Mouse (Mus musculus): ENCODE measurements at regions not wholly inside any gene's neighbourhood (a gene's known extent, or its start where the extent isn't known, plus 50 kb on each side); places are given as distances from the start of the nearest gene placed in this dataset.

DNA sequence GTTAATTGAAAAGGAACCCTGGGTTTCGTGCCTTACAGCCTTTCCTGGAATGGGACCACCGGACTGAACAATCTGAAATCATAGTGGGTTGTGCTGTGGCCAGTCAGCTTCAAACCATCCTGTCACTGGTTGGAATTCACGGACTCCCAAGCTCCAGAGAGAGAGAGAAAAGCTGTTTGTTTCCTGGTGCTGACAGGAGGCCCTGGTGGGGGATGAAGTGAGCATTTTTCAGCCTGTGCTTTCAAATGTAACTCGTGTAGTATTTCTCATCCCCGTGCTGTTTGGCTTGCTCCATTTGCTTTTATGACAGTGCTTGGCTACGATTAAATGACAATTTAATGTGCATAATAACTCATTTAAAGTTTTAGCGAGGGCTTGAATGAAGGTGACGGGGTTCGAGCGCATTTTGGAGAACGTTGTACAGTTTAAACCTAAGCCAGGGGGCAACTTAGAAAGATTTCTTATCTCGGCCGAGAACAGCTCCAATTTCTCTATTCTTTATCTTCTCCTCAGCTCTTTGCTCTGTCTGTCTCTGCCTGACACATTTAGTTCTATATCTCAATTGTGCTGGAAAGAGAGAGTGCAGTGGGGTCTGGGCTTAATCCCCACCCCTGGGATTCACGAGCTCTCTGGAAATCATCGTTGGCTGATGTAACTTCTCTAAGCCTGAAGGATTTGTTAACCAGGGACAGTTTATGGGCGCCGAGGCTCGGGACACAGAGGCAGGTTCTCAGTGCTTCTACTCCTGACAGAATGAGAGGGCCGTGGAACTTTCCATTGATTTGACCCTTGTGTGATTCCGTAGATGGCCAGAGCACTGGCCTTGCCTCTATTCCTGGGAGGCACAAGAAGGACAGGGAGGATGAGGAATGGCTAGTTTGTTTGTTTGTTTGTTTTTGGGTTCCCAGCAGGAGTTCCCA, 172.2 kb upstream of the Igfbp7 start:
- no peak for ATAC-seq (ENCODE audit: low FRiP score)
- WGBS, result 51% methylated on average over 20 of the region's 20 CpGs
- Histone ChIP-seq H3K4me3 (no peak overlapping the region), H3K27me3 (no peaks in the 10 kb centered on the region), H3K9ac (no peak overlapping the region), H3K9me3 (replicated peaks) (no peaks in the 10 kb centered on the region), H3K36me3 (no peaks in the 10 kb centered on the region), H3K4me1 (peaks cover 20% of the 10 kb centered on the region), H3K27ac (no peak overlapping the region), H3K4me2 (replicated peaks) (no peak overlapping the region)

DNA sequence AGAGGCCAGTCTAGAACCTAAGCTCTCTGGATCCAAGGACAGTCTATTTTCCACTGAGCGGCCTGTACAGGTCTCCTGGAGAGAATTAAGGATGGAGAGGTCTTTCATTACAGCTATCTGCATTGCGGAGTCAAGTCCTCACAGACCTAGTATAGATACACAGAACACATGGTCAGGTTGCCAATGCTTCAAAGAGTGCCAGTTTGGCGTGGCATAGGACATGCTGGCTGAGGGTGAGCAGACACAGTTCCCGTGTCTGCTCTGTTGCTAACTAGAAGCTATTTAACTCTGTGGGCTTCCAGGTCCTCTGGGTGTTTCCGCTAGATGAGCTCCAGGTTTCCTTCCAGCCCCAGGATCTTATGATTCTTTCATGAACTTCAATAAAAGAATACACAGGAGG, 169.0 kb upstream of the Igfbp7 start:
- no peak overlapping the region for H3K4me2 ChIP-seq (replicated peaks)
- H3K36me3 ChIP-seq, result no peaks in the 10 kb centered on the region
- H3K9me3 ChIP-seq (replicated peaks), result no peaks in the 10 kb centered on the region
- 90% methylated on average over 5 of the region's 5 CpGs for WGBS
- no peak overlapping the region for H3K4me3 ChIP-seq
- no peak for ATAC-seq (ENCODE audit: low FRiP score)
- no peak overlapping the region for H3K27ac ChIP-seq
- H3K9ac ChIP-seq, result no peak overlapping the region
- no peaks in the 10 kb centered on the region for H3K27me3 ChIP-seq
- H3K4me1 ChIP-seq, result peaks cover 20% of the 10 kb centered on the region

DNA sequence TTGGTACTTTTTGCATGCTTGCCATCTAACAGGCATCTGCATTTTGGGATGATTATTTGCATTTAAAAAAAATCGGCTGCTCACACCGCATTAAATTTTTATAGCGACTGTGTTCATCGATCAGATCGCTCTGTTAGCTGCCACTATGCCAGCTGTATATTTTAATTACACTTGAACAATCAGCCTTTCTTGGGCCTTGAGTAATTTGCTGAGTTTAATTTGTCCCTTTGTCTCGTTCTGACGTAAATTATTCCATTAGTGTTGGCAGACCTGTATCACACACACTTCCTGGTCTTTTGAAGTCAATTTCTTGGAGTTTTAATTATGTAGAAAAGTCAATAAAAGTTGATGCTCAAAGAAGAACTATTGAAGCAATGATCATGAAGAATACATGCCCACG, 167.9 kb upstream of the Igfbp7 start:
- Histone ChIP-seq H3K9me3 (replicated peaks) (no peaks in the 10 kb centered on the region), H3K4me1 (peaks cover 13% of the 10 kb centered on the region), H3K9ac (no peak overlapping the region), H3K4me2 (replicated peaks) (no peak overlapping the region), H3K4me3 (no peak overlapping the region), H3K27ac (no peak overlapping the region), H3K36me3 (no peaks in the 10 kb centered on the region), H3K27me3 (no peaks in the 10 kb centered on the region)
- WGBS, result 76% methylated on average over 8 of the region's 8 CpGs
- no peak for ATAC-seq (ENCODE audit: low FRiP score)

DNA sequence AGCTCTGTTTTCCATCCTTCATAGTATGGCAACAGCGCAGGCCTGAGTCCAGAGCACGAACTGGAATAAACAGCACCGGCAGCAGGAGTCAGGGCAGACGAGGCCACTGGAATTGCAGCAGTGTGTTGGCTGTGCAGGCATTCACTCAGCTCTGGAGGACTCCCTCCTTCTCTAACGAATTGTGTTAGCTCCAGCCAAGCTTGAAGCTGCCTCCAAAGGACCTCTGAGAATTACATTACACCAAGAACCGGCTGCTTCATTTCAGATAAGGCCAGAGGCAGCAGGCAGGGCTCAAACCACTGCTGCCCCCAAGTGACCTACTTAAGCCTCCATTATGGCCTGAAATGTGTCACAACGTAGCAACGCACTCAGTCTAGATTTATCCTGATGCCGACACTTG, 162.5 kb upstream of the Igfbp7 start:
- Histone ChIP-seq H3K9me3 (replicated peaks) (no peaks in the 10 kb centered on the region), H3K4me2 (replicated peaks) (no peak overlapping the region), H3K4me3 (no peak overlapping the region), H3K4me1 (no peaks in the 10 kb centered on the region), H3K9ac (no peak overlapping the region), H3K27me3 (no peaks in the 10 kb centered on the region), H3K36me3 (no peaks in the 10 kb centered on the region), H3K27ac (peak overlapping the region; percentile 23; the same call in 1 of the 2 replicates)
- 0 out of 2 replicates have a peak, but pooled peaks have one; percentile 32 for ATAC-seq (ENCODE audit: low FRiP score)
- WGBS, result 67% methylated on average over 9 of the region's 9 CpGs

DNA sequence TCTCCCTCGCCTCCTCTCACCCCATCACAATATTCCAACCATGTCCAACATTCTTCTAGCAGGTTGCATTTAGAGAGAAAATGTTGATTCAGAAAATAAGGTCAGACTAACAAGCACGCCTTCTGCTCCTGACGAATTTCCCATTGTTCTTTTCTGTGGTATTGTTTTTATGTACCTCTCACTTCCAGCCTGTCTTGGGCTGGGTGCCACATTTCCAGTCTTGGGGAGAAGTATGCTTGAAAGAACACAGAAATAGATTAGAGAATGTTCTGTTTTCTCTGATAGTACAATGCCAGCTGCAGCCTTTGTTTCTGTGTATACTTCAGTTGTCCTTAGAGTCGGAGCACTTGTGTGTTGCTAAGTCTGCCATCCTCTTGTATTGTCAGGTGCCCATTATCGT, 160.3 kb upstream of the Igfbp7 start:
- no peak overlapping the region for H3K4me3 ChIP-seq
- no peaks in the 10 kb centered on the region for H3K36me3 ChIP-seq
- H3K9ac ChIP-seq, result no peak overlapping the region
- no peak overlapping the region for H3K27ac ChIP-seq
- H3K4me1 ChIP-seq, result no peaks in the 10 kb centered on the region
- no peaks in the 10 kb centered on the region for H3K27me3 ChIP-seq
- no peak overlapping the region for H3K4me2 ChIP-seq (replicated peaks)
- ATAC-seq (ENCODE audit: low FRiP score), result no peak
- WGBS, result 82% methylated on average over 5 of the region's 5 CpGs
- H3K9me3 ChIP-seq (replicated peaks), result no peaks in the 10 kb centered on the region

DNA sequence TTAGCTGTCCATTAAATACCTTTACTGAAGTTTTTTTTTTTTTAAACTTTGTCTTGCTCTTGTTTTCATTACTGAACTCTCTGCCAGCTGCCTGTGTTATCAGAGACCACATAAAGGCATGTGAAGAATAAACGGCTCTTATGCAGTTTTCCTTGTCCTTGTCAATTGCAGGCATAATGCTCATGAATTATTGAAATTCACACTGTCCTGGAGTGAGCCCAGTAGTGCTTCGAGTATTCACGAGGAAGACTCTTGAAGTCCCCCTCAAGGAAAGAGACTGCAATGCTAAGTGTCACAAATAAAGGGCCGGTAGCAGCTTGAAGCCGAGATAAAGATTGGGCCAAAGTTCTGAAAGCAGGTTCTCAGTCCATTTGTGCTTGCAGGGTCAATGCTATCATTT, 144.7 kb upstream of the Igfbp7 start:
- no peak for ATAC-seq (ENCODE audit: low FRiP score)
- WGBS, result 73% methylated on average over 5 of the region's 5 CpGs

DNA sequence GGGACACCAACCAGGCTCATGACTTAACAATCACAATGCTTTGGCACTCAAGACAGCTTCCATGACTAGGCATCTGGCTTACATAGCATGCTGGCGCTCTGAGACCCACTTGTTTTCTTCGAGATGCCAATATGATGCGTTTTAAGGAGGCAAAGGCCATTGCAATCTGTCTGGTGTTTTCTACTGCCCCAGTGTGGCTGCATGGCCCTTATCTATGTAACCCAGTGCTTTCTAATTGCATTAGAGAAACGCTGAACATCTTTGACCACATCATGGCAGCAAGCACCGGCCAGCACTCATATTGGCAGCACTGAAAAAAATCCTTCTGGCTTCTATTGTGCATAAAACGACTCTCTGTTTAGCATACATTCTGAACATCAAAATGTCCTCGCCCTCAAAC, 144.2 kb upstream of the Igfbp7 start:
- H3K27me3 ChIP-seq, result no peaks in the 10 kb centered on the region
- no peak for ATAC-seq (ENCODE audit: low FRiP score)
- no peaks in the 10 kb centered on the region for H3K9me3 ChIP-seq (replicated peaks)
- no peak overlapping the region for H3K27ac ChIP-seq
- H3K4me2 ChIP-seq (replicated peaks), result no peak overlapping the region
- no peaks in the 10 kb centered on the region for H3K4me1 ChIP-seq
- 93% methylated on average over 7 of the region's 7 CpGs for WGBS
- no peak overlapping the region for H3K9ac ChIP-seq
- H3K36me3 ChIP-seq, result no peaks in the 10 kb centered on the region
- H3K4me3 ChIP-seq, result no peak overlapping the region

More for the DNA sequence above, 144.7 kb upstream of the Igfbp7 start:
- Histone ChIP-seq H3K4me3 (no peak overlapping the region), H3K27ac (no peak overlapping the region), H3K9me3 (replicated peaks) (no peaks in the 10 kb centered on the region), H3K9ac (no peak overlapping the region), H3K4me2 (replicated peaks) (no peak overlapping the region), H3K36me3 (no peaks in the 10 kb centered on the region), H3K4me1 (no peaks in the 10 kb centered on the region), H3K27me3 (no peaks in the 10 kb centered on the region)

DNA sequence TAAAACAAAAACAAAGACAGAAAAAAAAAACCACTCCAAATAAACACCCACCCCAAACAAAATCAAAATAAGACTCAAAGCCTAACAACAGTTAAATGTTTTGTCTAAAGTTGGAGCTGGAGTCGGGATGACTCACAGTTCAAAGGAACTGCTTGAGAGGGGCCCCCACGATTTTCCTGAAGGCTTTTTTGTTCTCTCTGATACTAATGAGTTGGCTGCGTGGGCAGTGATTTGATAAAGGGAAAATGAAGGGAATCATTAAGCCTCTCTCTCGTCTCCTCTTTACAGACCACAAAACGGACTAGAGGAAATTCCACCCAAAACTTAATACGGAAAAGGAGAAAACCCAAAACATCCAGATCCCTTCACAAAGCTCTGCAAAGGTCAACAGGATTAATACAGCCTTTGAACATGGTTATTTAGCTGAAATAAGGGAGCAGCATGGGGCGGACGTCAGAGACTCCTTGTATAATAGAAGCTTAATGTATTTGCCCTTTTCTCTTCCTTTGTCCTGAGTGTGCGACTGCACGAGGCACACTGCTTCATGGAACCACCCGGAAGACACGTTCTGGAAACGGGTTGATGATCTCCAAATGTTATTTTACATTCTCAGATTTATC, 138.3 kb upstream of the Igfbp7 start:
- H3K27ac ChIP-seq, result no peak overlapping the region
- H3K9ac ChIP-seq, result no peak overlapping the region
- WGBS, result 33% methylated on average over 13 of the region's 13 CpGs
- no peak for ATAC-seq (ENCODE audit: low FRiP score)
- no peaks in the 10 kb centered on the region for H3K27me3 ChIP-seq
- H3K4me1 ChIP-seq, result peaks cover 5% of the 10 kb centered on the region
- H3K36me3 ChIP-seq, result no peaks in the 10 kb centered on the region
- H3K4me2 ChIP-seq (replicated peaks), result no peak overlapping the region
- no peaks in the 10 kb centered on the region for H3K9me3 ChIP-seq (replicated peaks)
- no peak overlapping the region for H3K4me3 ChIP-seq

DNA sequence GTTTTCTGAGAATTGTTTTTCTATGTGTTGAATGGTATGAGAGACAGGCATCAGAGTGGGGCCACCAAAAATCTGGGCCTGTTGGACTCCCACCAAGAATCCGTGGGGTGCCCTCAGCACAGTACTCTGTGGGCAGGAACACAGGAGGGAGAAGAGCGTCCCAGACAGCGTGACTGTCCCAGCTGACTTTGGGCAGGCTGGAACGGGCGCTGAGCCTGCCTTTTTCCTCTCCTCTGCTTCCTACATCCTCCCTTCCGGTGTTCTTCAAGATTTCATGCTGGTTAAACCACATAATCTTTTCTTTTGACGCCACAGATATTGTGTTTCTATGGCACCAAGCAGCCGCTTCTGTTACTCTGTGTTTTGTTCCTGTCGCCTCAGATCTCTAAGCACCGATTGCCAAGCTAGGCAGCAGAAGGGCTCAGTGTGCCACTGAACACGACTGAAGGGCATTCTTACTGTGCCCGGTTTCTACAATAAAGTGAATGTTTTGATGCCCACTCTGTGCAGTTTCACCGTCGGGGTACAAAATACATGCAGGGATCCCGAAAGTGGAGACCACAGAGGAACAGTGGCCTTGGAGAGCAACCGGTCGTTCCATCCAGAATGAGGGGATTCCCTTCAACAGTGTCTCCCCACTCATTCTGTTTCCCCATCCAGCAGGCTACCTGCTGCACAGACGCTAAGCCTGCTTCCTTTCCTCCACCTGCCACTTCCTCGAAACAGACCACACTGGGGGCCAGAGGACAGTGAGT, 124.6 kb upstream of the Igfbp7 start:
- no peaks in the 10 kb centered on the region for H3K36me3 ChIP-seq
- H3K9ac ChIP-seq, result no peak overlapping the region
- no peak overlapping the region for H3K4me3 ChIP-seq
- no peak overlapping the region for H3K4me2 ChIP-seq (replicated peaks)
- no peak overlapping the region for H3K27ac ChIP-seq
- no peaks in the 10 kb centered on the region for H3K27me3 ChIP-seq
- H3K9me3 ChIP-seq (replicated peaks), result no peaks in the 10 kb centered on the region
- H3K4me1 ChIP-seq, result peaks cover 2% of the 10 kb centered on the region; the same call in 1 of the 2 replicates
- 67% methylated on average over 19 of the region's 19 CpGs for WGBS
- no peak for ATAC-seq (ENCODE audit: low FRiP score)

DNA sequence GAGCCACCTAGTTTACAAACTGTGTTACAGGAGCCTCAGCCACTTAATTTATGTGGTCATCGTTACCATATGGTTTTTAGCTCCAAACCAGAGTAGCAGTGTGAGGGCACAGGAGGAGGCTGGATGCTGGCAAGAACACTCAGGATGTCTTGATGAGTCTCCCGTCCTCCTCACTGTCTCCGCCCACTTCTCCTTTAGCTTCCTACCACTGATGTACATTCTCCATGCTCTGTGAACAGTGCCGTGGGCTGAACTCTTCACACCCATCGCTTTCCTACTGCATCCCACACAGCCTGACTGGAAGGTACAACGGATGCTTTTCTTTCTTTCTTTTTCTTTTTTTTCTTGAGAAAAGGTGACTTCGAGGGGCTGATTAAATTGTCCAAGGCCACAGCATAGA, 122.5 kb upstream of the Igfbp7 start:
- Histone ChIP-seq H3K9me3 (replicated peaks) (no peaks in the 10 kb centered on the region), H3K27ac (no peak overlapping the region), H3K4me1 (peaks cover 2% of the 10 kb centered on the region; the same call in 1 of the 2 replicates), H3K9ac (no peak overlapping the region), H3K4me3 (no peak overlapping the region), H3K27me3 (no peaks in the 10 kb centered on the region), H3K36me3 (no peaks in the 10 kb centered on the region), H3K4me2 (replicated peaks) (no peak overlapping the region)
- WGBS, result 84% methylated on average over 7 of the region's 7 CpGs
- ATAC-seq (ENCODE audit: low FRiP score), result no peak

DNA sequence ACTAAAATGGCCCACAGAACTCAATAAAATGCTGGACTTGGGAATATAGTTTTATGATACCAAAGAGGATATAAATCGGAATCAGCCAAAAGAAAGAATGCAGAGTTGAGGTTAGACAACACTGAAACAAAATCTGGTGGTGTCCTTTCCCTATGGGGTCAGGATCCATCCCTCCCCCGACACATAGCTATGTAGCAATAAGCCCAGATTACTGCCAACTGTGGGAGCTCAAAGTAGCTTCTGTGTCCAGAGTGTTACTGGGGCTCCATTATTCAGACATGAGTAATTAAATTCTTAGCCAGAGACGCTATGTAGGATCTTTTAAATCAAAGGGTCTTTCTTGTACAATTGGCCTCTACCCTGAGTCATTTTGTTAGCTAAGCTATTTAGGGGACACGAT, 109.4 kb upstream of the Igfbp7 start:
- 84% methylated on average over 4 of the region's 4 CpGs for WGBS
- H3K27me3 ChIP-seq, result no peaks in the 10 kb centered on the region
- H3K9ac ChIP-seq, result no peak overlapping the region
- H3K9me3 ChIP-seq (replicated peaks), result no peaks in the 10 kb centered on the region
- H3K4me3 ChIP-seq, result no peak overlapping the region
- ATAC-seq (ENCODE audit: low FRiP score), result no peak
- H3K36me3 ChIP-seq, result no peaks in the 10 kb centered on the region
- H3K4me1 ChIP-seq, result peaks cover 7% of the 10 kb centered on the region; the same call in 1 of the 2 replicates
- no peak overlapping the region for H3K4me2 ChIP-seq (replicated peaks)
- H3K27ac ChIP-seq, result no peak overlapping the region

DNA sequence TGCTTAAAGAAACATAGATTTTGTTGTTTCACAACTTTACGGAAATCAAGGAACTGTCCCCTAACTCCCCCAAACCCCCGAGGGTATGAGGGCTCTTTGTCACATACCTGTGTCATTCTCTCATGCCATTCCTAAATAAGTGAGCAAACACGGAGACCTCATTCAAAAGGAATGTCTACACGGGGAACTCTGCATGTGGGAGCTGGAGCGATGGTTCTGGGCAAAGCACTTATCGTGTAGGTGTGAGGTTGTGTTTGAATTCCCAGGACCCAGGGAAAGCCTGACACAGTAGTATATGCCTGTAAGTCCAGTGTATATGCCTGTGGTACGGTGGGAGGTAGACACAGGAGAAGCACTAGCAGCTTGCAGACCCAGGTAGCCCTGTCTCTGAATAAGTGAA, 107.6 kb upstream of the Igfbp7 start:
- ATAC-seq (ENCODE audit: low FRiP score), result no peak
- H3K27ac ChIP-seq, result no peak overlapping the region
- WGBS, result 87% methylated on average over 7 of the region's 7 CpGs

More for the DNA sequence above, 107.6 kb upstream of the Igfbp7 start:
- Histone ChIP-seq H3K9me3 (replicated peaks) (no peaks in the 10 kb centered on the region), H3K27me3 (no peaks in the 10 kb centered on the region), H3K9ac (no peak overlapping the region), H3K4me1 (peaks cover 7% of the 10 kb centered on the region; the same call in 1 of the 2 replicates), H3K4me3 (no peak overlapping the region), H3K4me2 (replicated peaks) (no peak overlapping the region), H3K36me3 (no peaks in the 10 kb centered on the region)
